Mouse (Mus musculus) left cerebral cortex, adult 18-20 months (tissue): Measurements from ENCODE around the gene Trmt2b. TPM values are rescaled to one million over a fixed set of nuclear protein-coding genes. Genes with fewer than 3 reads are reported as not detected.
A peak's percentile ranks its signal among the peaks of the same experiment; 100 is the strongest.
"Not testable (repeated sequence)": the region's sequence is repeated elsewhere in the genome, so short reads cannot be mapped to it uniquely, and the experiment has no call there.

Experiments used
- DNase-seq, 2 experiments: peaks; one replicate each; pipeline ENCODE4 v3.0.0; 2021 to 2022; ENCODE audit warnings: low spot score in 2 of 2, mixed read lengths in 1 of 2
- long read RNA-seq, 2 experiments: library from polyadenylated mRNA; stranded (forward); transcript quantifications; one replicate each; pipeline ENCODE4 v2.0.0; 2021
- total RNA-seq, 2 experiments: library from RNA; stranded (reverse); gene quantifications; 2 replicates each; pipeline ENCODE4 v1.2.3; 2021

Gene Trmt2b
- total RNA-seq, result 10 to 100 TPM in 1 of 2 experiments, 1 to 10 TPM in 1; 9.8 to 11.6 TPM
- long read RNA-seq, experiment 1, transcript Trmt2b-202 (13 exons, 3,119 nt), result major isoform, 8 of 16 reads
- long read RNA-seq, experiment 1, partial matches to known transcripts, result 2 of 16 reads
- long read RNA-seq, experiment 1, other reads (novel, unspliced or antisense), result 6 of 16 reads
- long read RNA-seq, experiment 2, transcript Trmt2b-202 (13 exons, 3,119 nt), result major isoform, 5 of 8 reads
- long read RNA-seq, experiment 2, partial matches to known transcripts, result 0 of 8 reads
- long read RNA-seq, experiment 2, other reads (novel, unspliced or antisense), result 3 of 8 reads

GRCm38 (mm10) chrX:134276275-134277160, at the start of gene Trmt2b:
TSS of gene Trmt2b (minus strand) at chrX:134276984.
- DNase-seq, result peak; percentile 10 to 45

- no peak for DNase-seq
Observed at GRCm38 (mm10) chrX:134319153-134319932, 42.6 kb upstream of the Trmt2b start.

DNA sequence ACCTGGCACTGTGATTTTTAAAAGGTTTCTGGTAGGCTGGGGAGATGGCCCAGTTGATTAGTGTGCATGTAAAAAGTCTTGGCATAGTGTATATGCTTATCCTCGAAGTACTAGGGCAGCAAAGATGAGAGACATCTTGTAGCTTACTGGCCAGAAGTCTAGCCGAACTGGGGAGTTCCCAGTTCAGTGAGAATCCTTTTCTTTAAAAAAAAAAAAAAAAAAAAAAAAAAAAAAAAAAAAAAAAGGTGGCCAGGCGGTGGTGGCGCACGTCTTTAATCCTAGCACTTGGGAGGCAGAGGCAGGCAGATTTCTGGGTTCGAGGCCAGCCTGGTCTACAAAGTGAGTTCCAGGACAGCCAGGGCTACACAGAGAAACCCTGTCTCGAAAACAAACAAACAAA, 34.4 kb upstream of the Trmt2b start:
- not testable (repeated sequence) for DNase-seq

- no peak for DNase-seq
Observed at GRCm38 (mm10) chrX:134308275-134308634, 31.5 kb upstream of the Trmt2b start.

DNA sequence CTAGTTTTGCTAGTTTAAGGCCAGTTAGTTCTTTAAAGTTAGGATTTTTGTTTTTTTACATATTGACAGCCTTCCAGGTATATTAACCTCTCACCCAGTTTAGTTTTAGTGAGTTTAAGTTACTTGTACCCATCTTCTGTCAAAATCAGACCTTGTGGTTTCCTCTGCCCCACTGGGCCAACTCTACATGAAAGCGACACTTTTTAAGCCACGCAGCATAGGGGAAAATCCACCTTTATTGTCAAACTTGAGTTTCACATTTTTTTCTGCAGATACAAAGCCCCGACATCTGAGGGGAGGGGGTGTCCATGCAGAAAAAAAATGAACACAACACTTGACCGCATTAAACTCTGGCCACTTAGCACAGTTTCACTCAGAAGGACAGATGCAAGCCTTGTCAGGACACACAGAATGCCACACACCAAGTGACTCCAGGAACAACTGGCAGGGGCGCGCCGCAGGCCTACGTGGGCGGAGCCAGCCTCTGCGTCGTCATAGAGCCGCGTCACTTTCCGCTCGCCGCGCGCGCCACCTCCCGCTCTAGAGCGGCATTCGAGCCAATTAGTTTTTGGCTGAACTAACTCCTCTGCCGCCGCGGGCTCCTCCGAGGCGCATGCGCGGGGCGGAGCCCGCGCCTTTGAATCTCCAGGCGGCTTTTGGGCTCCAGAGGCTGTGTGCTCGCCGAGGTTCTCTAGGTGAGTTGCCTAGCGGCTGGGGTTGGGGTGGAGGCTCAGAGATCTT, 30.9 kb upstream of the Trmt2b start, which contains the start of gene Cenpi:
Gene Cenpi (plus strand): TSS at position 551 of the 741 bp plus-strand sequence.
- peak; percentile 77 to 87 for DNase-seq

- DNase-seq, result no peak
Observed at GRCm38 (mm10) chrX:134303287-134303686, 26.5 kb upstream of the Trmt2b start.

- no peak for DNase-seq
Observed at GRCm38 (mm10) chrX:134300219-134300618, 23.4 kb upstream of the Trmt2b start.

- no peak for DNase-seq
Observed at GRCm38 (mm10) chrX:134297195-134297594, 20.4 kb upstream of the Trmt2b start.

DNA sequence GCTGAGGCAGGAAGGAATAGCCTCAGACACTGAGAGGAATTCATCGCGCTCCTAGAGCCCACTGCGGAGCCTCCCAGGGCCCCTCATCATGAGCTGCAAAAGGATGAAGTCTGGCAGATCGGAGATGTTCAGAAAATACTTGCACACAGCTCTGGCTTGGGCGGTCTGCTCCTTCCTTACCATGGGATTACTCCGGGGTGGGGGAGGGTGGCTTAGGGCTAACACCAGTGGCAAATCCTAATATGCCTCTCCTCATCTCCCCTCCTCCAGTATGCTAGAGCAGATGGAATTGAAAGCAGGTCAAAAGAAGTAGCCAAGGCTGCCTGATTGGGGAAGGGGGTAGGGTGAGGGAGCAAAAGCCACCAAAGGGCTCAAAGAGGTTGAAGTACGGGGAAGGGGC, 20.0 kb upstream of the Trmt2b start:
- DNase-seq, result peak in 1 of 2 experiments; percentile 7

- DNase-seq, result peak in 1 of 2 experiments; percentile 11
Observed at GRCm38 (mm10) chrX:134296301-134296700, 19.5 kb upstream of the Trmt2b start.

- DNase-seq, result no peak
Observed at GRCm38 (mm10) chrX:134287305-134287704, 10.5 kb upstream of the Trmt2b start.

DNA sequence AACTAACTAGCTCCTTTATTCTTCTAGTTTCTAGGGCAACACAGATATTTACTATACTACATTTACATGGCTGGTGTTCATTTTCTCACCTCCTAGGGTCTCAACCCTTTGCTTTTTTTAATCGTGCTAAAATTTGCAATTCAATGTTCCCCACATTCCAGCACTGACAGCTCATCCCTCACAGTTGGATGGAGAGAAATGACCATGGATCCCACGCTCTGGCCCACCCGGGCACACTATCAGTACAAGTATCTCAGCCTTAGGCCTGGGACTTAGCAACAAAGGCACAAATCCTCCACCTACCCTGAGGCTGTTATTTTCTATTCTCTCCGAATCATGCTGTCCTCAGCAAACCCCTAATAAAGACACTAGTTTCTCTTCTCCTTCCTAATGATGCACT, 9.0 kb upstream of the Trmt2b start:
- DNase-seq, result no peak

DNA sequence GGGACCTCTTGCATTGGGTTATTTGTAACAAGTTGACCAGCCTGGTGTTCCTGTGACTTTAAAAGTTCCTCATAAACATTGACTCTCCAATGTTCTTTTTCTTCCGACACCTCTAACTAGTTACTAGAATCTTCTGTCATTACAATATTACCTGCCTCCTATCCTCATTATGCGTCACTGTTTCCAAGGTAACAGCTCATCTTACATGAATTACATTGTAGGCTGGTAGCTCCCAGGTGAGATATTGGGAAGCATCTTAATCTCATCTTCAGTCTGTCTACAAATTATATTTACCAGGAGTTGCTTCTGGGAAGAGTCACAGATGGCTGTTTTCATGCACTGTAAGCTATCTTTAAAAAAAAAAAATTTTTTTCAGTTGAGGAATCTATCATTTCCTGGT, 8.3 kb upstream of the Trmt2b start:
- no peak for DNase-seq

DNA sequence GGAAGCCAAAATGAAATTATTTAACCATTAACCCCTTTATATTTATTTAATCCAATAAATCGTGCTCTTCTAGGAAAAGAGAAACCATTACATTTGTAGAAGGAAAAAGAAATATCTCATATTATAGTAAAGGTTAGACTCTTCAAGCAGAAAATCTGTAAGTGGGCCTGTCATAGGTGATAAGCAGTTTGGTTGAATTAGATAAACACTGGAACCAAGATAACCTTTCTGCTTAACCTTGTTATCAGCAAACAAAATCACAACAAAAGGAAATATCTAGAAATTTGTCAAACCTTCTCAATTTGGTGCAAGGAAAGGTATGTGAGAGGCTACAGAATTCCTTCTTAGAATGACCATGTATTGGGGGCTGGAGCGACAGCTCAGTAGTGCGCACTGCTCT, 3.7 kb upstream of the Trmt2b start:
- DNase-seq, result no peak

DNA sequence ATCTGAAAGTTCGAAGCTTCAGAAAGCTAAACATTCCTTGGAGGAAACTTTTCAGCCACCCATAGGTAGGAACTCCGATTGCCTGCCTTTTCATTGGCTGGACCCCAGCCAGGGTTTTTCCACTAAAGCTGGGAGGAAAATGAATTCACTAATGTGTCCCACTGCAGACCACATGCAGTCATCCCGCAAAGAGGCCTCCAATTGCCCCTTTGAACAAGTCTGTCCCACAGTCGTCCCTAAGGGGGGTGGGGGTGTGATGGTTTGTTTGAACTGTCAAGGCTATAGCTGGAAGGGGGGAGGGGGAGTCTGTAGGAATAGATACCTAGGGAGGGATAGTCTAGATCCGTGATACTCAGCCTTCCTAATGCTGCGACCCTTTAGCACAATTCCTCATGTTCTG, 1.1 kb downstream of the Trmt2b start:
- no peak for DNase-seq

- no peak for DNase-seq
Observed at GRCm38 (mm10) chrX:134262129-134262528, 14.7 kb downstream of the Trmt2b start.

DNA sequence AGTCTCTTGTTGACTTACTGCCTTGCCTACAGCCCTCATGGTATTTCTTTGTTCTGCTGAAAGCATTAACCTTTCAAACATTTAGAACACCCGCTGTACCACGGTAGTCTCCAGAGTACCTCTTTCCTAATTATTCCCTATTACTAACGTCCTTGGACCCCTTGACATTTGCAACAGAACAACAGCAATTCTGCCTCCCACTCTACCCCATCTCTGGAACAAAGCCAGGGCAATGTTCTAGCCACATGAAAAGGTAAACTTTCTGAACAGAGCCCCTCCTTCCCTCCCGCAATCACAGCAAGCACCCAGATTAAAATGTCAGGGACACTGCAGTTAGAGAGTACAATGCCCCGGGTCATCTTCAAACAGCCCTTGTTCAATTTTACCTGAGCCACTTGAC, 15.6 kb downstream of the Trmt2b start:
- no peak for DNase-seq

GRCm38 (mm10) chrX:134248202-134248601, 28.6 kb downstream of the Trmt2b start:
- DNase-seq, result no peak

GRCm38 (mm10) chrX:134245946-134246345, 30.8 kb downstream of the Trmt2b start:
- DNase-seq, result no peak

DNA sequence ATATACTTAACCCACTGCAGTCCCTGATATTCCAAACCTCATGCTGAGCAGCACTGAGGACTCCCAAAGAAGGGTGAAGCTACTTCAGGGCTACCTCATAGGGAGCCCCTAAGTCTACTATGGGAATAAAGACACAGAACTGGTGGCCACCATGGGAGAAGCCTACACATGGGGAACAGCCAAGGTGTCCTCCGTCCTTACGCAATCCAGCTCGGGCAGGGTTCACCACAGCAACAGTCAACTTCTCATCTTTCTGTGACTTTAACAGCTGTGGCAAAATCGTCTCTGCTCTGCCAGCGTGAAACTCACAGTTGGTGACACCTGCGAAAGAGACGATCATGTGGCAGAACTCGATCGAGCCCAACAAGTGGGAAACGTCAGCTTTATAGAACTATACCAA, 38.5 kb downstream of the Trmt2b start:
- DNase-seq, result no peak

DNA sequence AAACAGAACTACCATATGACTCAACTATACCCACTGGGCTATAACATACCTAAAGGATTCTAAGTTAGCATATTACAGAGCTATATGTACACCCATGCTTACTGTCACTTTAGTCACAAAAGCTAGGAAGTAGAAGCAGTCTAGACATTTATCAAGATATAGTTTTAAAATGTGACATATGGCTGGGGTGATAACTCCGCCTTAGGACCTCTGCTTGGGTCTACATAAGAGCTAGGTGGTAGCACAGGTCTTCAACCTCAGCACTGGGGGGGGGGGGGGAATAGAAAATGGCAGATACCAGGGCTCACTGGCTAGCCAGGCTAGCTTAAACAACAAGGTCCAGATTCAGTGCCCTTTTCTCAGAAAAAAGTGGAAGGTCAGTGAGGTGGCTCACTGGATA, 43.7 kb downstream of the Trmt2b start:
- no peak for DNase-seq
